Mouse (Mus musculus): ENCODE results near the gene Twf2. TPM values are rescaled to one million over a fixed set of nuclear protein-coding genes. Genes with fewer than 3 reads are reported as not detected.

Gene Twf2
- polyA plus RNA-seq, 1 experiment from 2014 or later = 61.3 TPM

- ATAC-seq (replicated peaks; ENCODE audit: low FRiP score) = no peak
- H3K4me2 ChIP-seq (ENCODE audit: low read depth, low read length, severe bottlenecking) = no peak overlapping the region
- H3K4me3 ChIP-seq (ENCODE audit: low read depth, low read length) = no peak overlapping the region
- no peak overlapping the region for H3K9ac ChIP-seq (ENCODE audit: low read length)
- H3K4me1 ChIP-seq (replicated peaks; ENCODE audit: control insufficient read depth, insufficient read depth, low read length) = no peaks in the 10 kb centered on the region
- H3K27ac ChIP-seq (ENCODE audit: low read depth, low read length) = no peak overlapping the region
- no peak for DNase-seq (ENCODE audit: low spot score)
- H3K27me3 ChIP-seq (ENCODE audit: control insufficient read depth, insufficient read depth, low read length) = no peaks in the 10 kb centered on the region
- 95% methylated on average over 1 of the region's 1 CpGs for WGBS
- no peaks in the 10 kb centered on the region for H3K9me3 ChIP-seq (ENCODE audit: control insufficient read depth, low read length)
- H3K36me3 ChIP-seq (ENCODE audit: control insufficient read depth, insufficient read depth, low read length) = peaks cover 32% of the 10 kb centered on the region; the same call in 1 of the 2 replicates
Measured at GRCm38 (mm10) chr9:106191355-106191754, 11.6 kb upstream of the Twf2 start.

GRCm38 (mm10) chr9:106192024-106192423 lies 10.9 kb upstream of the Twf2 start:
- H3K9me3 ChIP-seq (ENCODE audit: control insufficient read depth, low read length) = no peaks in the 10 kb centered on the region
- WGBS = 91% methylated on average over 8 of the region's 8 CpGs
- H3K27me3 ChIP-seq (ENCODE audit: control insufficient read depth, insufficient read depth, low read length) = no peaks in the 10 kb centered on the region
- H3K27ac ChIP-seq (ENCODE audit: low read depth, low read length) = no peak overlapping the region
- ATAC-seq (replicated peaks; ENCODE audit: low FRiP score) = no peak
- no peak for DNase-seq (ENCODE audit: low spot score)
- peaks cover 26% of the 10 kb centered on the region; the same call in 1 of the 2 replicates for H3K36me3 ChIP-seq (ENCODE audit: control insufficient read depth, insufficient read depth, low read length)
- no peaks in the 10 kb centered on the region for H3K4me1 ChIP-seq (replicated peaks; ENCODE audit: control insufficient read depth, insufficient read depth, low read length)
- no peak overlapping the region for H3K4me3 ChIP-seq (ENCODE audit: low read depth, low read length)
- no peak overlapping the region for H3K9ac ChIP-seq (ENCODE audit: low read length)
- no peak overlapping the region for H3K4me2 ChIP-seq (ENCODE audit: low read depth, low read length, severe bottlenecking)

- no peaks in the 10 kb centered on the region for H3K9me3 ChIP-seq (ENCODE audit: control insufficient read depth, low read length)
- DNase-seq (ENCODE audit: low spot score) = no peak
- no peaks in the 10 kb centered on the region for H3K27me3 ChIP-seq (ENCODE audit: control insufficient read depth, insufficient read depth, low read length)
- peaks cover 22% of the 10 kb centered on the region; the same call in 1 of the 2 replicates for H3K36me3 ChIP-seq (ENCODE audit: control insufficient read depth, insufficient read depth, low read length)
- no peak for ATAC-seq (replicated peaks; ENCODE audit: low FRiP score)
- no peak overlapping the region for H3K9ac ChIP-seq (ENCODE audit: low read length)
- H3K4me3 ChIP-seq (ENCODE audit: low read depth, low read length) = no peak overlapping the region
- no peaks in the 10 kb centered on the region for H3K4me1 ChIP-seq (replicated peaks; ENCODE audit: control insufficient read depth, insufficient read depth, low read length)
- H3K4me2 ChIP-seq (ENCODE audit: low read depth, low read length, severe bottlenecking) = no peak overlapping the region
- no peak overlapping the region for H3K27ac ChIP-seq (ENCODE audit: low read depth, low read length)
- 88% methylated on average over 1 of the region's 1 CpGs for WGBS
Measured at GRCm38 (mm10) chr9:106192998-106193397, 9.9 kb upstream of the Twf2 start.

- no peak for ATAC-seq (replicated peaks; ENCODE audit: low FRiP score)
- Histone ChIP-seq H3K9me3 (ENCODE audit: control insufficient read depth, low read length) (no peaks in the 10 kb centered on the region), H3K27me3 (ENCODE audit: control insufficient read depth, insufficient read depth, low read length) (no peaks in the 10 kb centered on the region), H3K4me1 (replicated peaks; ENCODE audit: control insufficient read depth, insufficient read depth, low read length) (no peaks in the 10 kb centered on the region), H3K27ac (ENCODE audit: low read depth, low read length) (no peak overlapping the region), H3K4me2 (ENCODE audit: low read depth, low read length, severe bottlenecking) (no peak overlapping the region), H3K36me3 (ENCODE audit: control insufficient read depth, insufficient read depth, low read length) (peaks cover 14% of the 10 kb centered on the region; the same call in 1 of the 2 replicates), H3K4me3 (ENCODE audit: low read depth, low read length) (no peak overlapping the region), H3K9ac (ENCODE audit: low read length) (no peak overlapping the region)
- DNase-seq (ENCODE audit: low spot score) = no peak
- WGBS = 93% methylated on average over 8 of the region's 8 CpGs
Measured at GRCm38 (mm10) chr9:106193930-106194807, 8.7 kb upstream of the Twf2 start.

GRCm38 (mm10) chr9:106195693-106196092 lies 7.2 kb upstream of the Twf2 start:
- Histone ChIP-seq H3K27ac (ENCODE audit: low read depth, low read length) (no peak overlapping the region), H3K27me3 (ENCODE audit: control insufficient read depth, insufficient read depth, low read length) (no peaks in the 10 kb centered on the region), H3K36me3 (ENCODE audit: control insufficient read depth, insufficient read depth, low read length) (peaks cover 4% of the 10 kb centered on the region; the same call in 1 of the 2 replicates), H3K4me1 (replicated peaks; ENCODE audit: control insufficient read depth, insufficient read depth, low read length) (0 out of 2 replicates have a peak, but pooled peaks cover 3% of the 10 kb centered on the region), H3K9ac (ENCODE audit: low read length) (no peak overlapping the region), H3K4me2 (ENCODE audit: low read depth, low read length, severe bottlenecking) (no peak overlapping the region), H3K9me3 (ENCODE audit: control insufficient read depth, low read length) (no peaks in the 10 kb centered on the region), H3K4me3 (ENCODE audit: low read depth, low read length) (no peak overlapping the region)
- no peak for DNase-seq (ENCODE audit: low spot score)
- no peak for ATAC-seq (replicated peaks; ENCODE audit: low FRiP score)
- 88% methylated on average over 8 of the region's 8 CpGs for WGBS

- Histone ChIP-seq H3K4me1 (replicated peaks; ENCODE audit: control insufficient read depth, insufficient read depth, low read length) (0 out of 2 replicates have a peak, but pooled peaks cover 3% of the 10 kb centered on the region), H3K27ac (ENCODE audit: low read depth, low read length) (no peak overlapping the region), H3K4me3 (ENCODE audit: low read depth, low read length) (no peak overlapping the region), H3K27me3 (ENCODE audit: control insufficient read depth, insufficient read depth, low read length) (no peaks in the 10 kb centered on the region), H3K9me3 (ENCODE audit: control insufficient read depth, low read length) (no peaks in the 10 kb centered on the region), H3K9ac (ENCODE audit: low read length) (no peak overlapping the region), H3K36me3 (ENCODE audit: control insufficient read depth, insufficient read depth, low read length) (no peaks in the 10 kb centered on the region; the same call in 1 of the 2 replicates), H3K4me2 (ENCODE audit: low read depth, low read length, severe bottlenecking) (no peak overlapping the region)
- ATAC-seq (replicated peaks; ENCODE audit: low FRiP score) (no peak), DNase-seq (ENCODE audit: low spot score) (no peak)
- WGBS = 88% methylated on average over 3 of the region's 3 CpGs
Measured at GRCm38 (mm10) chr9:106197081-106197713, 5.7 kb upstream of the Twf2 start.

- Histone ChIP-seq H3K27ac (ENCODE audit: low read depth, low read length) (no peak overlapping the region), H3K4me1 (replicated peaks; ENCODE audit: control insufficient read depth, insufficient read depth, low read length) (0 out of 2 replicates have a peak, but pooled peaks cover 3% of the 10 kb centered on the region), H3K9me3 (ENCODE audit: control insufficient read depth, low read length) (no peaks in the 10 kb centered on the region), H3K4me3 (ENCODE audit: low read depth, low read length) (no peak overlapping the region), H3K9ac (ENCODE audit: low read length) (no peak overlapping the region), H3K4me2 (ENCODE audit: low read depth, low read length, severe bottlenecking) (no peak overlapping the region), H3K36me3 (ENCODE audit: control insufficient read depth, insufficient read depth, low read length) (no peaks in the 10 kb centered on the region; the same call in 1 of the 2 replicates), H3K27me3 (ENCODE audit: control insufficient read depth, insufficient read depth, low read length) (no peaks in the 10 kb centered on the region)
- DNase-seq (ENCODE audit: low spot score) (no peak), ATAC-seq (replicated peaks; ENCODE audit: low FRiP score) (no peak)
- 95% methylated on average over 9 of the region's 9 CpGs for WGBS
Measured at GRCm38 (mm10) chr9:106197732-106198131, 5.2 kb upstream of the Twf2 start.

GRCm38 (mm10) chr9:106198962-106199458 lies 3.9 kb upstream of the Twf2 start:
- H3K9ac ChIP-seq (ENCODE audit: low read length) = peak overlapping the region; percentile 74
- ATAC-seq (replicated peaks; ENCODE audit: low FRiP score) = peak; percentile 45
- H3K36me3 ChIP-seq (ENCODE audit: control insufficient read depth, insufficient read depth, low read length) = no peaks in the 10 kb centered on the region; the same call in 1 of the 2 replicates
- DNase-seq (ENCODE audit: low spot score) = peak; percentile 87
- no peak overlapping the region for H3K27ac ChIP-seq (ENCODE audit: low read depth, low read length)
- H3K27me3 ChIP-seq (ENCODE audit: control insufficient read depth, insufficient read depth, low read length) = no peaks in the 10 kb centered on the region
- WGBS = under 1% methylated on average over 47 of the region's 51 CpGs
- H3K4me3 ChIP-seq (ENCODE audit: low read depth, low read length) = peak overlapping the region; percentile 59
- H3K9me3 ChIP-seq (ENCODE audit: control insufficient read depth, low read length) = no peaks in the 10 kb centered on the region
- peak overlapping the region; percentile 56 for H3K4me2 ChIP-seq (ENCODE audit: low read depth, low read length, severe bottlenecking)
- H3K4me1 ChIP-seq (replicated peaks; ENCODE audit: control insufficient read depth, insufficient read depth, low read length) = peaks cover 3% of the 10 kb centered on the region; the same call in 1 of the 2 replicates
